Mouse (Mus musculus): ENCODE data around the gene Ankle1. TPM values are rescaled to one million over a fixed set of nuclear protein-coding genes. Genes with fewer than 3 reads are reported as not detected.

Ankle1 gene
- polyA plus RNA-seq, 1 experiment from 2014 or later = 7.9 TPM

- H3K4me3 ChIP-seq (replicated peaks; ENCODE audit: low read depth, low read length) = peak within 1 kb of the TSS; percentile 51
- H3K27me3 ChIP-seq (ENCODE audit: insufficient read depth, low read length) = no peaks in the 10 kb centered on the region
- H3K9me3 ChIP-seq (replicated peaks; ENCODE audit: low read length) = no peaks in the 10 kb centered on the region
- peak within 1 kb of the TSS; percentile 70 for H3K4me2 ChIP-seq (ENCODE audit: low read length)
- H3K36me3 ChIP-seq (ENCODE audit: insufficient read depth, low read length) = peaks cover 13% of the 10 kb centered on the region; the same call in 1 of the 2 replicates
- peaks cover 5% of the 10 kb centered on the region for H3K4me1 ChIP-seq (replicated peaks; ENCODE audit: insufficient read depth, low read length)
- under 1% methylated on average over 34 of the region's 34 CpGs for WGBS
- peak; percentile 97 for ATAC-seq (replicated peaks; ENCODE audit: low FRiP score, low read depth)
- peak; percentile 99 for DNase-seq (ENCODE audit: low spot score)
- no peak for TF ChIP-seq CTCF (IDR thresholded peaks at IDR 0.05; ENCODE audit: low read depth)
- H3K27ac ChIP-seq = peak within 1 kb of the TSS; percentile 73
- peak within 1 kb of the TSS; percentile 62 for H3K9ac ChIP-seq (ENCODE audit: low read depth, low read length)
Measured at GRCm38 (mm10) chr8:71396639-71397305, 9.0 kb upstream of the Ankle1 start, which contains the start of gene Babam1. Gene Babam1 (plus strand): TSS chr8:71396861.

DNA sequence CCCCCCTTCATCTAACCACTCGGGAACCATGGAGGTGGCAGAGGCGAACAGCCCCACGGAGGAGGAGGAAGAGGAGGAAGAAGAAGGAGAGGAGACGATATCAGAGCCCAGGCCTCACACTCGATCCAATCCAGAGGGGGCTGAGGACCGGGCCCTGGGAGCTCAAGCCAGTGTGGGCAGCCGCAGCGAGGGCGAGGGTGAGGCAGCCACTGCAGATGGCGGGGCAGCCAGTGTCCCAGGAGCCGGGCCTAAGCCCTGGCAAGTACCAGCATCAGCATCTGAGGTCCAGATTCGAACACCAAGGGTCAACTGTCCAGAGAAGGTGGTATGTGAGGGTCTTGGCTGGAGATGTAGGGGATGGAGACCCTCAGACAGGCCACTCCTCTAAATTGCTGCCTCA is 8.1 kb upstream of the Ankle1 start:
- peak overlapping the region; percentile 70 for H3K4me2 ChIP-seq (ENCODE audit: low read length)
- no peaks in the 10 kb centered on the region for H3K27me3 ChIP-seq (ENCODE audit: insufficient read depth, low read length)
- H3K4me1 ChIP-seq (replicated peaks; ENCODE audit: insufficient read depth, low read length) = peaks cover 5% of the 10 kb centered on the region; the same call in 1 of the 2 replicates
- 85% methylated on average over 12 of the region's 12 CpGs for WGBS
- ATAC-seq (replicated peaks; ENCODE audit: low FRiP score, low read depth) (no peak), DNase-seq (ENCODE audit: low spot score) (no peak)
- no peak overlapping the region for H3K27ac ChIP-seq
- no peaks in the 10 kb centered on the region for H3K9me3 ChIP-seq (replicated peaks; ENCODE audit: low read length)
- peaks cover 13% of the 10 kb centered on the region; the same call in 1 of the 2 replicates for H3K36me3 ChIP-seq (ENCODE audit: insufficient read depth, low read length)
- no peak for TF ChIP-seq CTCF (IDR thresholded peaks at IDR 0.05; ENCODE audit: low read depth)
- no peak overlapping the region for H3K9ac ChIP-seq (ENCODE audit: low read depth, low read length)
- H3K4me3 ChIP-seq (replicated peaks; ENCODE audit: low read depth, low read length) = peak overlapping the region; percentile 51

DNA sequence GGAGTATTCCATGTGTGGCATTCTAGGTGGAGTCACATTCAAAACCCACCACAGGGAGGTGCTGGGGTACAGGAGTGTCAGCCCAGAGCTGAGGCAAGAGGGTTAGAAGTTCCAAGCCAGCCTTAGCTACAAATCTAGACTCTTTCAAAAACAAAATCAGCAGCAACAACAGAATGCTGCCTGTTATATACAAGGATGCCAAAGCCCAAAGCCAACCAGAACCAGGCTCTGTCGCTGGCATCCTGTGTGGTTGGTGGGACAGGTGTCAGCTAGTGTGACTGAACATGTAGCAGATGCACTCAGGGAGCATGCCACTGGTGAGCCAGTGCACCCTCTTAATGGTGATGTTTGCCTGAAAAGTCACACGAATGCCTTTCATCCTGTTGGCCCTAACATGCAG is 5.0 kb upstream of the Ankle1 start:
- no peak for ATAC-seq (replicated peaks; ENCODE audit: low FRiP score, low read depth)
- Histone ChIP-seq H3K9ac (ENCODE audit: low read depth, low read length) (no peak overlapping the region), H3K4me2 (ENCODE audit: low read length) (no peak overlapping the region), H3K4me3 (replicated peaks; ENCODE audit: low read depth, low read length) (no peak overlapping the region), H3K36me3 (ENCODE audit: insufficient read depth, low read length) (peaks cover 13% of the 10 kb centered on the region; the same call in 1 of the 2 replicates), H3K27me3 (ENCODE audit: insufficient read depth, low read length) (no peaks in the 10 kb centered on the region), H3K4me1 (replicated peaks; ENCODE audit: insufficient read depth, low read length) (peaks cover 8% of the 10 kb centered on the region; the same call in 1 of the 2 replicates), H3K9me3 (replicated peaks; ENCODE audit: low read length) (no peaks in the 10 kb centered on the region), H3K27ac (no peak overlapping the region)
- no peak for TF ChIP-seq CTCF (IDR thresholded peaks at IDR 0.05; ENCODE audit: low read depth)
- WGBS = 93% methylated on average over 2 of the region's 2 CpGs
- no peak for DNase-seq (ENCODE audit: low spot score)

GRCm38 (mm10) chr8:71401454-71401853 is 4.4 kb upstream of the Ankle1 start:
- TF ChIP-seq CTCF (IDR thresholded peaks at IDR 0.05; ENCODE audit: low read depth) = 0 out of 2 replicates have a peak, but pooled peaks have one; percentile 1
- H3K27me3 ChIP-seq (ENCODE audit: insufficient read depth, low read length) = no peaks in the 10 kb centered on the region
- DNase-seq (ENCODE audit: low spot score) (no peak), ATAC-seq (replicated peaks; ENCODE audit: low FRiP score, low read depth) (no peak)
- H3K4me2 ChIP-seq (ENCODE audit: low read length) = no peak overlapping the region
- no peak overlapping the region for H3K4me3 ChIP-seq (replicated peaks; ENCODE audit: low read depth, low read length)
- H3K36me3 ChIP-seq (ENCODE audit: insufficient read depth, low read length) = peaks cover 13% of the 10 kb centered on the region; the same call in 1 of the 2 replicates
- no peaks in the 10 kb centered on the region for H3K9me3 ChIP-seq (replicated peaks; ENCODE audit: low read length)
- no peak overlapping the region for H3K27ac ChIP-seq
- H3K9ac ChIP-seq (ENCODE audit: low read depth, low read length) = no peak overlapping the region
- peaks cover 11% of the 10 kb centered on the region for H3K4me1 ChIP-seq (replicated peaks; ENCODE audit: insufficient read depth, low read length)

DNA sequence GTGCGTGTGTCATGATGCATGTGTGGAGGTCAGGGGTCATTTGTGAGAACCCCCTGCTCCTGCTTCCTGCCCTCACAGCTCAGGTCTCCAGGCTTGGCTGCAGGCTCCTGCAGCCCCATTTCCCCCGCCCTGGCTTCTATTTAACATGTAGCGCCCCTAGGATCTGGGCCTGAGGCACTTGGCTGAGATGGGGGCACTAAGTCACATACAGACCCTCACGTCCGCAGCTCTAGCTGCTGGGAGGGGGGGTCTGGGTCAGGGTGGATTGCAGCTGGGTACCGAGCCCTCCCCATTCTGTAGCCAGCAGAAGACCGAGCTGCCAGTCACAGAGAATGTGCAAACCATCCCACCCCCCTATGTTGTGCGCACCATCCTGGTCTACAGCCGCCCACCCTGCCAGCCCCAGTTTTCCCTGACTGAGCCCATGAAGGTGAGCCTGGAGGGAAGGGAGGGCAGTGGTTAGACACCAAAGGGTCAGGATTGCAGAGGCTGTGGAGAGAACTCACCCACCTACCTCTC is 3.3 kb upstream of the Ankle1 start:
- peaks cover 13% of the 10 kb centered on the region; the same call in 1 of the 2 replicates for H3K36me3 ChIP-seq (ENCODE audit: insufficient read depth, low read length)
- H3K9me3 ChIP-seq (replicated peaks; ENCODE audit: low read length) = no peaks in the 10 kb centered on the region
- no peak for TF ChIP-seq CTCF (IDR thresholded peaks at IDR 0.05; ENCODE audit: low read depth)
- no peak overlapping the region for H3K4me3 ChIP-seq (replicated peaks; ENCODE audit: low read depth, low read length)
- ATAC-seq (replicated peaks; ENCODE audit: low FRiP score, low read depth) (no peak), DNase-seq (ENCODE audit: low spot score) (no peak)
- H3K9ac ChIP-seq (ENCODE audit: low read depth, low read length) = no peak overlapping the region
- H3K4me2 ChIP-seq (ENCODE audit: low read length) = no peak overlapping the region
- no peaks in the 10 kb centered on the region for H3K27me3 ChIP-seq (ENCODE audit: insufficient read depth, low read length)
- no peak overlapping the region for H3K27ac ChIP-seq
- peaks cover 9% of the 10 kb centered on the region for H3K4me1 ChIP-seq (replicated peaks; ENCODE audit: insufficient read depth, low read length)
- WGBS = 85% methylated on average over 9 of the region's 9 CpGs

DNA sequence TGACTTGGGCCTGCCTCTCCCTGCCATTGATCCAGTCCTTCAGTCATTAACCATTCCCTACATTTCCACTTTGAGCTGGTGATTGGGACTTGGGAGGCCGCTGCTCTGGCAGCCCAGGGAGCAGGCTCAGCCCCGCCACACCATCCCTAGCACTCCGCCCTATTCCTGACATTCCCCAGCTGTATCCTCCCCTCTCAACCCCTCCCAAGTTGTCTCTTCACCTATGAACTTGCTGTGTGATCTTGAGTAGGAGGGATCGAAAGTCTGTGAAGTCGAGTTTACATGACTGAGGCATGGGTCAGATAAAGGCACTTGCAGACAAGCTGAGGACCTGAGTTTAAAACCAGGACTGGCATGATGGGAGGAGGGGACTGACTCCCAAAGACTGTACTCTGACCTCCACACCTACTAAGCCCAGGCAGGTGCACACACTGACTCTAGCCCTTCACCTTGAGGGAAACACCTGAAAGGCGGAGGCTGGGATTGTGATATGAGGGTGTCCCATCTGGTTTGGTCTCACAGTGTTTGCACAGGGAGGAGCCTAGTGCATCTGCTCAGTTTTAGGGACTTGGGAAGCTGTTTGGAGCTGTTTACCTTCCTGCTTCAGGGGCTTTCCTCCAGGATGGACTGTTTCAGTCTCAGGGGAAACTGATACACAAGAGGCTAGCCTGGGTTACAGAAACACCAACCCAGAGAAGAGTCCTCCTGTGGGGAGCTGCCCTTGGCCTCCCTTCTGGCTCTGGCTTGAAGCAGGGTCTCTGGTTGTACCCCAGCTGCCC is 2.5 kb upstream of the Ankle1 start:
- ATAC-seq (replicated peaks; ENCODE audit: low FRiP score, low read depth) (no peak), DNase-seq (ENCODE audit: low spot score) (no peak)
- Histone ChIP-seq H3K27ac (no peak overlapping the region), H3K9ac (ENCODE audit: low read depth, low read length) (no peak overlapping the region), H3K27me3 (ENCODE audit: insufficient read depth, low read length) (no peaks in the 10 kb centered on the region), H3K9me3 (replicated peaks; ENCODE audit: low read length) (no peaks in the 10 kb centered on the region), H3K36me3 (ENCODE audit: insufficient read depth, low read length) (peaks cover 11% of the 10 kb centered on the region; the same call in 1 of the 2 replicates), H3K4me1 (replicated peaks; ENCODE audit: insufficient read depth, low read length) (peaks cover 7% of the 10 kb centered on the region), H3K4me2 (ENCODE audit: low read length) (no peak overlapping the region), H3K4me3 (replicated peaks; ENCODE audit: low read depth, low read length) (no peak overlapping the region)
- no peak for TF ChIP-seq CTCF (IDR thresholded peaks at IDR 0.05; ENCODE audit: low read depth)
- 68% methylated on average over 6 of the region's 6 CpGs for WGBS
